8 mouse cellular contexts compared by ENCODE assay signal in genomic region chr3:101603661-101604549, GRCm38 (mm10). TPM values are rescaled to one million over a fixed set of nuclear protein-coding genes. Genes with fewer than 3 reads are reported as not detected.
DNase-seq lines count a peak whose midpoint lies in the region; ATAC-seq and TF ChIP-seq lines count a peak whose summit lies in the region.

No protein-coding gene starts in this region.

- peak overlapping the region; percentile 88 for H3K4me3 ChIP-seq in heart, embryonic 12.5 days
- H3K4me3 ChIP-seq in kidney, postnatal 0 days (replicated peaks; ENCODE audit: low read depth, low read length): peak overlapping the region; percentile 80
- H3K4me3 ChIP-seq in liver, embryonic 16.5 days (ENCODE audit: low read depth, low read length): peak overlapping the region; percentile 96
- H3K4me3 ChIP-seq in neural tube, embryonic 12.5 days: peak overlapping the region; percentile 84

- no peaks in the 10 kb centered on the region for H3K36me3 ChIP-seq in heart, embryonic 12.5 days
- no peaks in the 10 kb centered on the region for H3K36me3 ChIP-seq in kidney, postnatal 0 days (ENCODE audit: insufficient read depth, low read length)
- no peaks in the 10 kb centered on the region for H3K36me3 ChIP-seq in liver, embryonic 16.5 days (ENCODE audit: control insufficient read depth, insufficient read depth)
- no peaks in the 10 kb centered on the region for H3K36me3 ChIP-seq in neural tube, embryonic 12.5 days

- TF ChIP-seq CTCF in kidney, postnatal 0 days (IDR thresholded peaks at IDR 0.05; ENCODE audit: low read depth): peak; percentile 70

- under 1% methylated on average over 55 of the region's 68 CpGs for WGBS in heart, embryonic 12.5 days
- under 1% methylated on average over 52 of the region's 68 CpGs for WGBS in kidney, postnatal 0 days
- under 1% methylated on average over 58 of the region's 68 CpGs for WGBS in liver, embryonic 16.5 days (ENCODE audit: insufficient replicate concordance)
- under 1% methylated on average over 41 of the region's 68 CpGs for WGBS in neural tube, embryonic 12.5 days

- peak overlapping the region; percentile 97 for H3K27ac ChIP-seq in heart, embryonic 12.5 days (ENCODE audit: poor library complexity, severe bottlenecking)
- H3K27ac ChIP-seq in kidney, postnatal 0 days: peak overlapping the region; percentile 99
- peak overlapping the region; percentile 97 for H3K27ac ChIP-seq in liver, embryonic 16.5 days (ENCODE audit: low read length)
- peak overlapping the region; percentile 96 for H3K27ac ChIP-seq in neural tube, embryonic 12.5 days

- peak overlapping the region; percentile 95 for H3K9ac ChIP-seq in heart, embryonic 12.5 days
- peak overlapping the region; percentile 95 for H3K9ac ChIP-seq in kidney, postnatal 0 days (ENCODE audit: low read depth, low read length)
- H3K9ac ChIP-seq in liver, embryonic 16.5 days (ENCODE audit: low read depth, low read length): peak overlapping the region; percentile 94
- H3K9ac ChIP-seq in neural tube, embryonic 12.5 days: peak overlapping the region; percentile 91

- no peaks in the 10 kb centered on the region for H3K9me3 ChIP-seq in heart, embryonic 12.5 days (replicated peaks)
- no peaks in the 10 kb centered on the region for H3K9me3 ChIP-seq in kidney, postnatal 0 days (replicated peaks; ENCODE audit: low read length)
- H3K9me3 ChIP-seq in liver, embryonic 16.5 days (replicated peaks; ENCODE audit: control insufficient read depth, low read length): no peaks in the 10 kb centered on the region
- no peaks in the 10 kb centered on the region for H3K9me3 ChIP-seq in neural tube, embryonic 12.5 days

- peaks cover 50% of the 10 kb centered on the region for H3K4me1 ChIP-seq in heart, embryonic 12.5 days (replicated peaks)
- H3K4me1 ChIP-seq in kidney, postnatal 0 days (replicated peaks; ENCODE audit: insufficient read depth, low read length): peaks cover 23% of the 10 kb centered on the region
- peaks cover 48% of the 10 kb centered on the region for H3K4me1 ChIP-seq in liver, embryonic 16.5 days (ENCODE audit: control insufficient read depth, low read depth, low read length)
- H3K4me1 ChIP-seq in neural tube, embryonic 12.5 days: peaks cover 51% of the 10 kb centered on the region

- H3K4me2 ChIP-seq in heart, embryonic 12.5 days: peak overlapping the region; percentile 68
- peak overlapping the region; percentile 70 for H3K4me2 ChIP-seq in kidney, postnatal 0 days (ENCODE audit: low read length)
- H3K4me2 ChIP-seq in liver, embryonic 16.5 days (ENCODE audit: low read depth, low read length): peak overlapping the region; percentile 93
- peak overlapping the region; percentile 71 for H3K4me2 ChIP-seq in neural tube, embryonic 12.5 days (replicated peaks)

- peak; percentile 78 for ATAC-seq in erythroblast, adult 5-6 weeks (replicated peaks; ENCODE audit: low FRiP score, poor library complexity, severe bottlenecking)
- ATAC-seq in heart, embryonic 12.5 days (ENCODE audit: insufficient number of reproducible peaks, low FRiP score): peak; percentile 87
- peak; percentile 71 for ATAC-seq in kidney, postnatal 0 days (replicated peaks; ENCODE audit: low FRiP score, low read depth)
- peak; percentile 84 for ATAC-seq in liver, embryonic 16.5 days (ENCODE audit: low read depth)
- ATAC-seq in neural tube, embryonic 12.5 days (ENCODE audit: low FRiP score, low read depth): peak; percentile 85

- no peaks in the 10 kb centered on the region for H3K27me3 ChIP-seq in heart, embryonic 12.5 days (replicated peaks)
- H3K27me3 ChIP-seq in kidney, postnatal 0 days (ENCODE audit: insufficient read depth, low read length): no peaks in the 10 kb centered on the region
- H3K27me3 ChIP-seq in liver, embryonic 16.5 days (ENCODE audit: control insufficient read depth, insufficient read depth, low read depth, low read length): peaks cover 13% of the 10 kb centered on the region
- no peaks in the 10 kb centered on the region for H3K27me3 ChIP-seq in neural tube, embryonic 12.5 days (replicated peaks)

- peak; percentile 91 for DNase-seq in CD4-positive, CD25-positive, alpha-beta regulatory T cell, adult 2 months (ENCODE audit: low read depth, low spot score)
- peak; percentile 90 for DNase-seq in brain, adult 2 months (ENCODE audit: low read depth, low spot score)
- DNase-seq in kidney, postnatal 0 days (ENCODE audit: low spot score): peak; percentile 91
- DNase-seq in testis, postnatal 10 days (ENCODE audit: low spot score): peak; percentile 82

RNA-seq across cellular contexts. Expression of gene Atp1a1, which starts 0.6 kb away (rescaled TPM):
- total RNA-seq in erythroblast, adult 5-6 weeks (2015; ENCODE audit: low replicate concordance): 24.4 and 27.4 TPM in 2 replicates
- 36.5 and 36.7 TPM in 2 replicates for total RNA-seq in erythroblast, adult 5-6 weeks (2017; ENCODE audit: low replicate concordance)
- polyA plus RNA-seq in heart, embryonic 12.5 days (2016; fragmentation: Nextera tagmentation; extraction: Ambion mirVana): 277 and 294 TPM in 2 replicates
- 731 and 809 TPM in 2 replicates for polyA plus RNA-seq in kidney, postnatal 0 days (2015; fragmentation: Nextera tagmentation; extraction: Ambion mirVana)
- 42.1 and 45.4 TPM in 2 replicates for polyA plus RNA-seq in liver, embryonic 16.5 days (2015; fragmentation: Nextera tagmentation; extraction: Ambion mirVana)
- polyA plus RNA-seq in neural tube, embryonic 12.5 days (2016; fragmentation: Nextera tagmentation; extraction: Ambion mirVana): 61.1 and 68.3 TPM in 2 replicates

Comparison
In these comparisons a context has a peak if more than half of its experiments do, and no peak if none do; other contexts are left out.
1. Peak in every context shown above with its lines: DNase-seq, ATAC-seq, H3K4me3 ChIP-seq and H3K27ac ChIP-seq.